ENCODE assay signal across 10 mouse cellular contexts in the genomic region with DNA sequence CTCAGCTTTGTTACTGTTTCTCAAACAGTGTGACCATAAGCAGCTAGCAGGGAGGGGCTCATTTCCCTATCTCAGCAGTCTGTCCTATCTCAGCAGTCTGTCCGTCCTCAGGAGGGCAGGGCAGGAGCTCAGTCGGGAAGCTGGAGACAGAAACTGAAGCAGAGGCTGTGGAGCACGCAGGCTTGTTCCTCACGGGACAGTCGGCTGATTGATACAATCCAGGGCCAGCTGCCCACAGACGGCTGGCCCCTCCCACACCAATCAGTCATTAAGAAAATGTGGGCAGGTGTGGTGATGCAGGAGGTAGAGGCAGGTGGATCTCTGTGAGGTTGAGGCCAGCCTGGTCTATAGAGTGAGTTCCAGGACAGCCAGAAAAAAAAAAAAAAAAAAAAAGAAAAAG. TPM values are rescaled to one million over a fixed set of nuclear protein-coding genes. Genes with fewer than 3 reads are reported as not detected.
A peak's percentile ranks its signal among the peaks of the same experiment; 100 is the strongest.
DNase-seq lines count a peak whose midpoint lies in the region; ATAC-seq and TF ChIP-seq lines count a peak whose summit lies in the region.
"Had no signal": no experiment of that assay in that cellular context is flagged by ENCODE, and none has a peak within 500 bp of the region (broad histone marks: within the 10 kb centered on the region; RNA-seq: fewer than 3 reads in every experiment).

No protein-coding gene starts in this region.

- no peaks in the 10 kb centered on the region for H3K27me3 ChIP-seq in hindbrain, embryonic 11.5 days (ENCODE audit: control insufficient read depth, insufficient read depth, low read length)
- H3K27me3 ChIP-seq in hindbrain, embryonic 16.5 days (replicated peaks; ENCODE audit: control insufficient read depth, insufficient read depth, low read length), result no peaks in the 10 kb centered on the region
- H3K27me3 ChIP-seq in heart, embryonic 13.5 days (replicated peaks), result no peaks in the 10 kb centered on the region
- H3K27me3 ChIP-seq in liver, postnatal 0 days (ENCODE audit: insufficient read depth, low read length), result no peaks in the 10 kb centered on the region
- H3K27me3 ChIP-seq in forebrain, embryonic 12.5 days, result no peaks in the 10 kb centered on the region

- 0 out of 2 replicates have a peak overlapping the region, but pooled peaks have one; percentile 39 for H3K27ac ChIP-seq in hindbrain, embryonic 11.5 days (ENCODE audit: low read depth, low read length)
- no peak overlapping the region for H3K27ac ChIP-seq in hindbrain, embryonic 16.5 days (ENCODE audit: low read depth, low read length)
- H3K27ac ChIP-seq in heart, embryonic 13.5 days (replicated peaks), result peak overlapping the region; percentile 61
- peak overlapping the region; percentile 6; the same call in 1 of the 2 replicates for H3K27ac ChIP-seq in liver, postnatal 0 days (ENCODE audit: low read depth)
- no peak overlapping the region for H3K27ac ChIP-seq in forebrain, embryonic 12.5 days
- H3K27ac ChIP-seq: kidney, postnatal 0 days; midbrain, embryonic 12.5 days had no signal

- TF ChIP-seq EP300 in liver, postnatal 0 days (IDR thresholded peaks at IDR 0.05; ENCODE audit: low read depth), result no peak

- TF ChIP-seq CTCF in liver, postnatal 0 days (IDR thresholded peaks at IDR 0.05; ENCODE audit: low read depth), result no peak

- 28% methylated on average over 6 of the region's 6 CpGs for WGBS in hindbrain, embryonic 11.5 days
- WGBS in hindbrain, embryonic 16.5 days, result 10% methylated on average over 6 of the region's 6 CpGs
- under 1% methylated on average over 6 of the region's 6 CpGs for WGBS in heart, embryonic 13.5 days
- WGBS in liver, postnatal 0 days (ENCODE audit: insufficient replicate concordance), result 21% methylated on average over 6 of the region's 6 CpGs
- WGBS in forebrain, embryonic 12.5 days, result 53% methylated on average over 6 of the region's 6 CpGs

- peak; percentile 39 for DNase-seq in hindbrain, embryonic 11.5 days (ENCODE audit: low spot score)
- DNase-seq in urinary bladder, postnatal 10 days (ENCODE audit: low spot score), result peak; percentile 7
- DNase-seq in urinary bladder, adult 2 months (ENCODE audit: low spot score), result no peak
- no peak for DNase-seq in liver, postnatal 0 days
- DNase-seq in adipocyte (ENCODE audit: low spot score), result no peak

- 0 out of 2 replicates have a peak, but pooled peaks cover 2% of the 10 kb centered on the region for H3K4me1 ChIP-seq in hindbrain, embryonic 11.5 days (replicated peaks; ENCODE audit: control insufficient read depth, insufficient read depth, low read length)
- H3K4me1 ChIP-seq in hindbrain, embryonic 16.5 days (ENCODE audit: control insufficient read depth, insufficient read depth, low read depth, low read length), result no peaks in the 10 kb centered on the region
- H3K4me1 ChIP-seq in heart, embryonic 13.5 days, result peaks cover 32% of the 10 kb centered on the region
- peaks cover 11% of the 10 kb centered on the region; the same call in 1 of the 2 replicates for H3K4me1 ChIP-seq in liver, postnatal 0 days (ENCODE audit: insufficient read depth)
- H3K4me1 ChIP-seq in forebrain, embryonic 12.5 days, result peaks cover 4% of the 10 kb centered on the region; the same call in 1 of the 2 replicates

- peak; percentile 10; the same call in 1 of the 2 replicates for ATAC-seq in hindbrain, embryonic 11.5 days (ENCODE audit: low FRiP score)
- no peak for ATAC-seq in hindbrain, embryonic 16.5 days
- ATAC-seq in heart, embryonic 13.5 days (ENCODE audit: extremely low read depth, insufficient number of reproducible peaks, low FRiP score, low TSS enrichment), result no peak
- ATAC-seq in liver, postnatal 0 days, result peak; percentile 50
- no peak for ATAC-seq in forebrain, embryonic 12.5 days (ENCODE audit: low FRiP score)

- no peak overlapping the region for H3K4me2 ChIP-seq in hindbrain, embryonic 11.5 days (replicated peaks; ENCODE audit: low read depth, low read length)
- no peak overlapping the region for H3K4me2 ChIP-seq in hindbrain, embryonic 16.5 days (ENCODE audit: low read length)
- peak overlapping the region; percentile 41 for H3K4me2 ChIP-seq in heart, embryonic 13.5 days
- peak overlapping the region; percentile 42 for H3K4me2 ChIP-seq in liver, postnatal 0 days (ENCODE audit: low read depth, low read length)
- H3K4me2 ChIP-seq in forebrain, embryonic 12.5 days, result no peak overlapping the region
- H3K4me2 ChIP-seq: midbrain, embryonic 12.5 days had no signal

- no peak overlapping the region for H3K4me3 ChIP-seq in hindbrain, embryonic 11.5 days (ENCODE audit: low read depth, low read length)
- no peak overlapping the region for H3K4me3 ChIP-seq in hindbrain, embryonic 16.5 days (ENCODE audit: low read length)
- H3K4me3 ChIP-seq in heart, embryonic 13.5 days, result no peak overlapping the region
- H3K4me3 ChIP-seq in liver, postnatal 0 days (ENCODE audit: low read depth, low read length), result no peak overlapping the region
- H3K4me3 ChIP-seq in forebrain, embryonic 12.5 days (replicated peaks), result no peak overlapping the region
- H3K4me3 ChIP-seq: midbrain, embryonic 12.5 days had no signal

- H3K9ac ChIP-seq in hindbrain, embryonic 11.5 days (ENCODE audit: low read depth, low read length), result no peak overlapping the region
- no peak overlapping the region for H3K9ac ChIP-seq in hindbrain, embryonic 16.5 days (ENCODE audit: low read depth, low read length)
- H3K9ac ChIP-seq in heart, embryonic 13.5 days, result peak overlapping the region; percentile 59
- H3K9ac ChIP-seq in liver, postnatal 0 days (replicated peaks), result no peak overlapping the region
- no peak overlapping the region for H3K9ac ChIP-seq in forebrain, embryonic 12.5 days
- H3K9ac ChIP-seq: midbrain, embryonic 12.5 days had no signal

- no peaks in the 10 kb centered on the region for H3K36me3 ChIP-seq in hindbrain, embryonic 11.5 days (ENCODE audit: control insufficient read depth, insufficient read depth, low read length)
- H3K36me3 ChIP-seq in hindbrain, embryonic 16.5 days (ENCODE audit: control insufficient read depth, insufficient read depth, low read length), result no peaks in the 10 kb centered on the region
- H3K36me3 ChIP-seq in heart, embryonic 13.5 days, result peaks cover 2% of the 10 kb centered on the region; the same call in 1 of the 2 replicates
- H3K36me3 ChIP-seq in liver, postnatal 0 days (replicated peaks; ENCODE audit: insufficient read depth, low read length), result no peaks in the 10 kb centered on the region
- H3K36me3 ChIP-seq in forebrain, embryonic 12.5 days (replicated peaks), result no peaks in the 10 kb centered on the region
- H3K36me3 ChIP-seq: midbrain, embryonic 12.5 days had no signal

- no peaks in the 10 kb centered on the region for H3K9me3 ChIP-seq in hindbrain, embryonic 11.5 days (ENCODE audit: control insufficient read depth, low read length)
- H3K9me3 ChIP-seq in hindbrain, embryonic 16.5 days (ENCODE audit: control insufficient read depth, low read length), result no peaks in the 10 kb centered on the region
- H3K9me3 ChIP-seq in heart, embryonic 13.5 days, result no peaks in the 10 kb centered on the region
- no peaks in the 10 kb centered on the region for H3K9me3 ChIP-seq in liver, postnatal 0 days (ENCODE audit: low read length)
- no peaks in the 10 kb centered on the region for H3K9me3 ChIP-seq in forebrain, embryonic 12.5 days
- H3K9me3 ChIP-seq: midbrain, embryonic 12.5 days had no signal

RNA-seq across cellular contexts. Expression of gene Ptgis, which starts 52.5 kb away (rescaled TPM):
- polyA plus RNA-seq in hindbrain, embryonic 11.5 days (2014; fragmentation: Nextera tagmentation; extraction: Ambion mirVana), result 7.4 and 10.5 TPM in 2 replicates
- 4.2 and 5.5 TPM in 2 replicates for polyA plus RNA-seq in hindbrain, embryonic 16.5 days (2015; fragmentation: Nextera tagmentation; extraction: Ambion mirVana)
- 98.4 and 106 TPM in 2 replicates for polyA plus RNA-seq in urinary bladder, adult 2 months (2012; rRNA removed)
- polyA plus RNA-seq in heart, embryonic 13.5 days (2015; fragmentation: Nextera tagmentation; extraction: Ambion mirVana), result 21.6 and 21.8 TPM in 2 replicates
- 1.1 and 1.8 TPM in 2 replicates for polyA plus RNA-seq in liver, postnatal 0 days (2015; fragmentation: Nextera tagmentation; extraction: Ambion mirVana)
- polyA plus RNA-seq in forebrain, embryonic 12.5 days (2016; fragmentation: Nextera tagmentation; extraction: Ambion mirVana), result 4.8 and 6.0 TPM in 2 replicates

RNA-seq across cellular contexts. Expression of gene B4galt5, which starts 56.1 kb away (rescaled TPM):
- 15.3 and 19.2 TPM in 2 replicates for polyA plus RNA-seq in hindbrain, embryonic 11.5 days (2014; fragmentation: Nextera tagmentation; extraction: Ambion mirVana)
- 19.7 and 22.6 TPM in 2 replicates for polyA plus RNA-seq in hindbrain, embryonic 16.5 days (2015; fragmentation: Nextera tagmentation; extraction: Ambion mirVana)
- 12.6 and 28.4 TPM in 2 replicates for polyA plus RNA-seq in urinary bladder, adult 2 months (2012; rRNA removed)
- 8.8 and 9.7 TPM in 2 replicates for polyA plus RNA-seq in heart, embryonic 13.5 days (2015; fragmentation: Nextera tagmentation; extraction: Ambion mirVana)
- polyA plus RNA-seq in liver, postnatal 0 days (2015; fragmentation: Nextera tagmentation; extraction: Ambion mirVana), result 3.2 and 4.2 TPM in 2 replicates
- 7.6 and 13.4 TPM in 2 replicates for polyA plus RNA-seq in forebrain, embryonic 12.5 days (2016; fragmentation: Nextera tagmentation; extraction: Ambion mirVana)

Comparison
In these comparisons a context has a peak if more than half of its experiments do, and no peak if none do; other contexts are left out.
1. ATAC-seq: peak in hindbrain, embryonic 11.5 days (single experiment) and liver, postnatal 0 days (single experiment); none in hindbrain, embryonic 16.5 days (single experiment), heart, embryonic 13.5 days (single experiment) and forebrain, embryonic 12.5 days (single experiment).
2. DNase-seq: peak in hindbrain, embryonic 11.5 days (single experiment) and urinary bladder, postnatal 10 days (single experiment); none in urinary bladder, adult 2 months (single experiment), liver, postnatal 0 days (single experiment) and adipocyte (single experiment).
3. H3K27ac ChIP-seq: peak in hindbrain, embryonic 11.5 days (single experiment), heart, embryonic 13.5 days (single experiment) and liver, postnatal 0 days (single experiment); none in hindbrain, embryonic 16.5 days (single experiment) and forebrain, embryonic 12.5 days (single experiment).
4. H3K4me2 ChIP-seq: peak in heart, embryonic 13.5 days (single experiment) and liver, postnatal 0 days (single experiment); none in hindbrain, embryonic 11.5 days (single experiment), hindbrain, embryonic 16.5 days (single experiment) and forebrain, embryonic 12.5 days (single experiment).